Mouse (Mus musculus) lung, postnatal 4 days (tissue): ENCODE data around the gene Crb2.
A peak's percentile ranks its signal among the peaks of the same experiment; 100 is the strongest.

ENCODE experiments used
- DNase-seq, 2 experiments: peaks; one replicate each; pipeline ENCODE4 v3.0.0; 2021

Crb2 gene

GRCm38 (mm10) chr2:37802610-37803212 lies 26.7 kb downstream of the Crb2 start:
- DNase-seq, result peak; percentile 63 to 72

DNA sequence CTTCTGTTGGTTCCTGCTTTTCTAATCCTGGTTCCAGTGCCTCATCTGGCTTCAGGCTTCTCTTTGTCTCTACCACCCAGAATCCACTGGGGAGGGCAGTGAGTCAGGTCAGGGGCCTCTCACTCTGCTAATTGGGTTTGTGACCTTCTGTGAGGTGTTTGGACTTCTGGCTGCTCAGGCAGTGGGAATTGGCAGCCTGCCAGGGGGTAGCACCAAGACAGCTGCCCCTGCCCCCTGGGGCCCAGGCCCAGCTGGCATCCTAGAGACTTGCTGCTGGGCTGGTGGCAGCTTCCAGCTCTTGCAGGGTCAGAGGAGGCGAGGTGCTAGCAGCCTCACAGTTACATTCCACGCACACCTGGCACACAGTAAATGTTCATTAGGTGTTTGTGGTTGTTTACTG lies 35.6 kb downstream of the Crb2 start:
- no peak for DNase-seq

DNA sequence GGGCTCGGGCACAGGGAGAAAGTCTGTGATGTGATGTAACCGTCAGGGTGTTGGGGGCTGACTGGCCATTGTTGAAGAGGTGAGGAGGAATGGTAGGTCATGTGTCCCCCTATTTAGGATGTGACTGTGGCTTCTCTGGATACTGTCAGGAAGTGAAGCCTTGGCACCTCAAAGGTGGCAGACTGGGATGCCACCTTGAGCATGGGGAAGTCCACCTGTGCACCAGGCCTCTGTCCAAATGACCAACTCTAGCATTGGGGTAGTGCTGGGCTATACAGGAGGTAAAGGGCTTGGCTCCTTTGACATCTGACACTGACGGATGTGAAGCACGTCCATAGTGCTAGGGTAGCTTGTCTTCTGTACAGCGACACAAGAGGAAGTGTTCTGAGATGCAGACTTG lies 36.4 kb downstream of the Crb2 start:
- no peak for DNase-seq

DNA sequence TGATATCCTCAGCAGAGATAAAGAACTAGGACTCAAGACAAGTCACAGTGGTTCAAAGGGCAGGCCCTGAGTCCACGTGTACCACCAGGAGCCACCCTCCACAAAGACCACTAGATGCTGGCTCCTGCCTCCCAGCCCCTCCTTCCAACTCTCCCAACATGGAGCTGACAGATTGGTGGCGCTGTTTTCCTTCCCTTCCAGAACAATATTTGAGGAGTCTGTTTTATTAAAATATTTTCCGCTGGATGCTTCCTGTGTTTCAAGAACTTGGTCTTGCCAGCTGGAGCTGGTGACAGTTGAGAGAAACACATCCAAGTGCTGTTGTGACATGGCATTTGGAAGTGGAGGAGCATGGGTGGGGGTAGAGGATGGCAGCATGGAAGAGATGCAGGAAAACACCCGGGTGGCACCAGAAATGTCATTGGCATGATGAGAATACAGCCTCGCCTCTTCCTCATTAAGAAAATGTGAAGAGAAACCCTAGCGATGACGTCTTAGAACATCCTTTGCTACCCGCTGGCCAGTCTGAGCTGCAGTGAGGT lies 38.8 kb downstream of the Crb2 start:
- DNase-seq, result no peak

- peak; percentile 61 to 82 for DNase-seq
Measured at GRCm38 (mm10) chr2:37815676-37816075, 39.6 kb downstream of the Crb2 start.

DNA sequence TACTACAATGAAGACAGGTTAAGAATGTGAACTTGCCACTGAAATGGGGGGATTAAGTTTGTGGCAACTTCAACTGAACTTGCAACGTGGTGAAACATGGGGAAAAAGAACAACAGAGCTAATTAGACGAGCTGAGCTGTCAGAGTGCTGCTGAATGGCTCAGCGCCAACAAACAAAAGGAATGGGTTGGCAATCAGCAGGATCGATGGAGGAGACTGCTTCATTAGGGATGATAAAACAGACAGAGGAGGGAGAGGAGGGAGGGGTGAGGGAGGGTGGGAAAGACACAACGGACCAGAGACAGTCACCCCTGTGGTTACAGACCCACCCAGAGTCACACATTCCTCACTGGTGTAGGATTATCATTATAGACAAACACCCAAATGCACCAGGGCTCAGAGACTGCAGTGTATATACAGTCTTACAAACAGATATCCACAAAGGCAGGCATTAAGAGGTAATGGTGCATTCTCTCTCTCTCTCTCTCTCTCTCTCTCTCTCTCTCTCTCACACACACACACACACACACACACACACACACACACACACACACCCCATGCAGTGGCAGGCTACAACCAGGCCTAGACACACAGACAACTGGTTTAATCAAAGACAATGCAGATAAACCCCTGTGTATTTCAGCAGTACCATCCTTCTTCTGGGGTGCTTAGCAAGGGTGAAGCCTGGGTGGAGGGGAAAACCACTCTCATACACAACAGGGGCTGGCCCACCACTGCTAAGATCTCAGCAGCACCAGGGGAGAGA lies 42.9 kb downstream of the Crb2 start:
- no peak for DNase-seq

DNA sequence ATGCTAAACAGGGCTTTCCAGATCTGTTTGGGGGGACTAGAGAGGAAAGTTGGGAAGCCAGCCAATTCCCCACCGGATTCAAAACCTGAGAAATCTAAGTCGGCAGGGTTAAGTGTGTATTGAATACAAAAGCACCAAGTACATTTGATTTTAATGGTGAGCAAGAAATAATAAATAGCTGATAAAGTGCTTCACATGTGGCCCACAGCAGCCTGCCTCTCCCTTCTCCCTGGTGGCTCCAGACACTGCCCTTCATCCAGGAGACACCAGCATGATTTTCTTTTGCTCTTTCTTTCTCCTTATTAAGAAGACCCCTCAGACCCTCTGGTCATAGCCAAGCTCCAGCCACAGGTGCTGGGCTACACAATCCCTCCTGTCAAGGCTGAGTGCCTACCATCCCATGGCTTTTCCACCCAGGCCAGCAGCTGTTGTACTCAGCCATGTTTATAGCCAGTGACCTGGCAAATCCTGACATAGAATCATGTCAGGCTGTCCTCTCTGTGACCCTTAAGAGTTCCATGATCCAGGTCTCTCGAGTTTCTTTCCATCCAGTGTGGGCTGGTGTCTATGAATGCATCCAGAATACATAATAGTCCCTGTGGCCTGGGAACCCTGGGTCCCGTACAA lies 43.6 kb downstream of the Crb2 start:
- no peak for DNase-seq

DNA sequence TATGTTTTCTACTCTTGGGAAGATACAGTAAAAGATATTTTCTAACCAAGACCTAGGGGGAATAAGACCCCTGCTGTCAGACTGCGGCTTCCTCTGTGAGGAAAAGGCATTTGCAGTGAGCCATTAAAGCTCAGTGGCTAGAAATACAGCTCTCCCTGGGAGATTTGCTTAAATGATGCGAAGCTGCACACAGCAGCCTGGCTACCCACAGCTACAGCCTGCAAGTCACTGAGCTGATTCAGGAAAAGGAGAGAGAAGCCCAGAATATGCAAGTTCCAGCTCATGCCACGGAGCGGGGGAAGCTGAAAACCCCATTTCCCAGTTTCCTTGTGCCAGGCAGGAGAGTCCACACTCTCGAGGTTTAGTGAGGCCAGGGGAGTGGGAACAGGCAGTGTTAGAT lies 46.1 kb downstream of the Crb2 start:
- DNase-seq, result no peak

GRCm38 (mm10) chr2:37823826-37824225 lies 47.8 kb downstream of the Crb2 start:
- DNase-seq, result no peak

GRCm38 (mm10) chr2:37829758-37830275 lies 53.8 kb downstream of the Crb2 start:
- DNase-seq, result peak in 1 of 2 experiments; percentile 20

GRCm38 (mm10) chr2:37832253-37832652 lies 56.2 kb downstream of the Crb2 start:
- no peak for DNase-seq

DNA sequence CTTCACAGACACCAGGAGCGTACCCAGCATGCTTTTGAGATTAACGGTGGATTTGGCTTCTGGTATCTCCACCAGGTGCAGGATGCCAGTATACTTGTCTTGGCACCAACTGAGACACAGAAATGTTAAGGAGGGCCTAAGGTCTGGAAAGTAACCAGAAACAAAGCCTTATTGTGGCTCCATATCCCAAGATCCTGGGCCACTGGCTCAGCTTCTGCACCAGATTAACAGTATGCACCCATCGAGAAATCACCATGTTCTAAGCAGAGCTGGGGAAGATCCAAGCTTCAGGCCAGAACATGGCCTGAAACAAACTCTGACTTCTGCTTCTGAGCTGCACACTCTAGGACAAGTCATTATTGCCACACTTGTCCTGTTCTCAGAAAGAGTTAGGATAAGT lies 60.9 kb downstream of the Crb2 start:
- DNase-seq, result no peak

DNA sequence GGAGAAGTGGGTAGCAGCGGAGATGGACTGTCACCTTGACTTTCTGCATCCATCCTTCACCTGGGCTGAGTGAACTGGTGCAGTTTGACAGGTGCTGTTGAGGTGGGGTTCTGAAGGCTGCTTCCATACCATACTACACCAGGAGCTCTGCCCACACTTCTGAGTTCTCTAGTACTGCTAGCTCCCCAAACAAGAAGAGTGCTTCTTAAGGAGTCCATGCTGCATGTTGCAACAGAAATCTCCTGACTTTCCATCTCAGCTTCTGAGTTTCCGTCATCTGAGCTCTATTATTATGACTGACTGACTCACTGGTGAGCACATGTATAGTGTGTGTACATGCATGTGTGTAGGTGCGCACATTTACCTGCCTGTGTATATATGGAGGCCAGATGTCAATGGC lies 61.5 kb downstream of the Crb2 start:
- DNase-seq, result no peak

DNA sequence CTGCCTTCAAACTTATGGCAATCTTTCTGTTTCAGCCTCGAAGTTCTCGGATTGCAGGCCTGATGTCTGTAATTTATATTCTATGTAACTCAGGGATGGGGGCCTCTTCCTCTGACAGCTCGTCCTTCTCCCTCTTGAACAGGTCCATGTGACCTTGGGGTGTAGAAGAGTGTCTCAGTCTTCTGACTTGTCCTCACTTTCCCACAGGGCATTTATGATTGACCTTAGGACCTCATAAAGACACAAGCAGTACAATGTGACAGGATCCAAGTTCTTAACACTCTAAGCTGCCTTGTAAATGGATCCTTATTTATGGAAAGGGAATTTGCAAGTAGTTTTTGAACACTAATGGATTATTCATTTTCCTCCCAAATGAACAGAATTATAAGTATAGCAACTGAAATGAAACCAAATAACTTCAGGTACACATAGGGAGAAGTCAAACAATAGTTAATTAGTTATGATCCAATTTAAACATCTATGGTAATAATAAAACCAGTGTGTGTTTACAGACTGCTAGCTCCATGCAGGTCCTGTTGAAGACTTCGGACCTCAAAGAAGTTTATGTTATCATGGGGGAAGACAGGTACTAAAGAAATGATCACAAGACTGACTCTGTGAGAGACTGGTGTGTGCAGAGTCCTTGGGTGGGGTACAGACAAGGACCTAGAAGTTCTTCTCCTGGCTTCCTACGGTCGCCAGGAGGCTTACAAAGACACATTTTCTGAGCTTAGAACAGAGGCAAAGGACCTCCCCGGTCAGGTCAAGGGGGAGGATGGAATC lies 62.3 kb downstream of the Crb2 start:
- DNase-seq, result no peak

DNA sequence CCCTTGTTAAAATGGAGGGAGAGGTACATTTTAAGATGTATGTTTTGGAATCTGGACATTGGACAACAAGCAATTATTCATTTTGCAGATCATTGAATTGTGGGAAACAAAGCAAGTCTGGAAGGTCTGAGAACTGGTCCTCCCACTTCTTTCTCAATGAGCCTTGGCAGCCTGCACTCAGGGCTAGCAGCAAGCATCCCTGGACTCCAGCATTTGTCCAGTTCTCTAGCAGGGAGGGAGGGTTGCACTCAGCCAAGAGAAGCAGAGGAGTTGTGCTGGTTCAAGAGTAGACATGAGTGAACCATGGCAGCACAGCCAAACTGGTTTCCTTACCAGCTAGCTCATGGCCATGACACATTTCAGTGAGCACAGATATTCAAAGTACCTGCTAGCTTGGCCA lies 63.9 kb downstream of the Crb2 start:
- DNase-seq, result no peak

- no peak for DNase-seq
Measured at GRCm38 (mm10) chr2:37842151-37842569, 66.1 kb downstream of the Crb2 start.

- no peak for DNase-seq
Measured at GRCm38 (mm10) chr2:37842719-37843118, 66.7 kb downstream of the Crb2 start.
